Mouse (Mus musculus): ENCODE results near the gene Tmprss12. TPM values are rescaled to one million over a fixed set of nuclear protein-coding genes. Genes with fewer than 3 reads are reported as not detected.
"Not testable (repeated sequence)": the region's sequence is repeated elsewhere in the genome, so short reads cannot be mapped to it uniquely, and the experiment has no call there.

Tmprss12 gene
- polyA plus RNA-seq, 1 experiment from 2014 or later: not detected

DNA sequence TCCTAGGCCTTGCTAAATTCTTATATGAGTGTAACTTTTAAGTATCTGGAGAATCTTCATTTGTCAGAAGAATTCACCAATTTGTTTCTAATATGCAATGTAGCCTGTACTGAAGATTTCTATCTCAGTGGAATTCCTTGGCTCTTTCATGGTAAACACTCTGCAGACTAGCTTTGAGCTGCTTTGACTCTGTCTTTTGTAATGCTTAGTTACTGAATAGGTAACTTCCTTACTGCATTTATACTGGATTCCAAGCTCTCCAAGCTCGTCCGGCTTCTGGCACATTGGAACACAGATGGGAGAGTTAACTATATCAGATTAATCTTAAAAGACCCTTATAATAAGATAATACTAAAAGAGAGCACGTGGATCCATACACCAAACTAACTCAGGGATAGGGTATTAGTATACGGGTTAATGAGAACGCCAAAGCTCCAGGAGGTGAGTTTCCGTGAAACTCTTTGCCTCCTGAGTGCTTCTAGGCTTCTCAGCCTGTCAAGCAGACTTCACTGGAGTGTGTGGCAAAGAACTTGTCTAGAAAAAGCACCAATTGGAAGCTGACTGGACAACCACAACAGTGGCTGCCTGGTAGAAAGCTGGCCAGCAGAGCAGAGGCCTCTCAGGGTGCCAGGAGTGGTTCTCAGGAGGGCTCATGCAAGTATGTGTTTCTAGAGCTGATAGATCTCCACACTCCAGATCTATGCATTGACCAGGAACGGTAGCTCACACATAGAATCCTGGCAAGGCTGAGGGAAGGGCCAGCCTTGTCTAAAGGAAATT lies 21.8 kb upstream of the Tmprss12 start:
- Histone ChIP-seq H3K4me1 (no peaks in the 10 kb centered on the region), H3K4me3 (no peak overlapping the region), H3K36me3 (peaks cover 54% of the 10 kb centered on the region), H3K27me3 (no peaks in the 10 kb centered on the region), H3K9me3 (no peaks in the 10 kb centered on the region), H3K9ac (no peak overlapping the region), H3K4me2 (replicated peaks) (no peak overlapping the region), H3K27ac (no peak overlapping the region)
- no peak for ATAC-seq (ENCODE audit: insufficient number of reproducible peaks, insufficient read depth, low FRiP score, low TSS enrichment)
- WGBS: 95% methylated on average over 7 of the region's 7 CpGs

DNA sequence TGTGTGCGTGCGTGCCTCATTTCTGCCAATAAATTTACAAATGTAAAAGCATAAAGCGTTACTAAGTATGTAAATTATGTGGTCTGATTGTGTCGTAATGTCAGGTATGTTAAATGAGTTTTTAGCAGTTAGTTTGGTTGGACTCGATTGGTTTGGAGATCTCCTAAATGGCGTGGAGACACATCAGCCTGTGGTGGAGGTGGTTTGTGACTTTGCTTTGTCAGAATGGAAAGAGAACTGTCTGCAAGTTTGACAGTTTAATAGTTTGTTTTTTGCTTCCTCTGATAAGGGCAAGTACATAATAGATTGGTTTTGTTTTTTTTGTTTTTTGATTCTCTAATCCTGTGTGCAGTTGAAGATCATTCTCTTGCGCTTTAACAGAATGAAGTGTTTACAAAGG lies 20.3 kb upstream of the Tmprss12 start:
- WGBS: 89% methylated on average over 7 of the region's 7 CpGs
- not testable (repeated sequence) for H3K4me2 ChIP-seq (replicated peaks); H3K4me1 ChIP-seq; H3K9me3 ChIP-seq; H3K4me3 ChIP-seq; H3K9ac ChIP-seq; H3K27ac ChIP-seq; ATAC-seq (ENCODE audit: insufficient number of reproducible peaks, insufficient read depth, low FRiP score, low TSS enrichment); H3K27me3 ChIP-seq
- peaks cover 38% of the 10 kb centered on the region for H3K36me3 ChIP-seq

DNA sequence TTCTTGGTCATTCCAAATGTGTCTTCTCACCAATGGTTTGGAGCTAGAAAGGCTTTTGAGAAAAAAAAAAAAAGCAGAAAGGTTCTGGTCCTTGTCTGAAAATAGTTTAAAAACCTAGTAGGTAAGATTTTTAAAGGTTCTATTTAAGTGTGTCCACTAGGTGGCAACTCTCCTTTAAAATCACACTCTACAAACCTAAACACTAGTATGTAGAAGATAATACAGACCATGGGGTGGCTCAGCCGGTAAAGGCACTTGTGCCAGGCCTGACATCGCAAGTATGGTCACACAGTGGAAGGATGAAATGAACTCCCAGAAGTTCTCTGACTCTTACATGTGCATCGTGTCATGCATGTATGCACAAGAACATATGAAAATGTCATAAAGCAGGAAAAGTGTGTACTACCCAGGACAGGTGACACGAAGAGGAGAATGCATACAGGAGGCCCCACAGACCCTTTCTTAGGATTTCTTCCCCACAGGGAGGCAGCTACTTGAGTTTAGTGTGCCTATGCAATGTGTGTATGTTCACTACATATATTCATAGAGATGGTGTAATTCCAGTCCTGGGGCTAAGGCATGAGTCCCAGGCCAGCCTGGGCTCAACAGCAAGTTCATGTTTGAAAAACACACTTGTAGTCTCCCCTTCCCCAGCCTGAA lies 17.3 kb upstream of the Tmprss12 start:
- Histone ChIP-seq H3K36me3 (peaks cover 15% of the 10 kb centered on the region), H3K4me3 (no peak overlapping the region), H3K4me1 (no peaks in the 10 kb centered on the region), H3K27ac (no peak overlapping the region), H3K9me3 (no peaks in the 10 kb centered on the region), H3K27me3 (no peaks in the 10 kb centered on the region), H3K9ac (no peak overlapping the region), H3K4me2 (replicated peaks) (no peak overlapping the region)
- WGBS: 19% methylated on average over 4 of the region's 4 CpGs
- no peak for ATAC-seq (ENCODE audit: insufficient number of reproducible peaks, insufficient read depth, low FRiP score, low TSS enrichment)

DNA sequence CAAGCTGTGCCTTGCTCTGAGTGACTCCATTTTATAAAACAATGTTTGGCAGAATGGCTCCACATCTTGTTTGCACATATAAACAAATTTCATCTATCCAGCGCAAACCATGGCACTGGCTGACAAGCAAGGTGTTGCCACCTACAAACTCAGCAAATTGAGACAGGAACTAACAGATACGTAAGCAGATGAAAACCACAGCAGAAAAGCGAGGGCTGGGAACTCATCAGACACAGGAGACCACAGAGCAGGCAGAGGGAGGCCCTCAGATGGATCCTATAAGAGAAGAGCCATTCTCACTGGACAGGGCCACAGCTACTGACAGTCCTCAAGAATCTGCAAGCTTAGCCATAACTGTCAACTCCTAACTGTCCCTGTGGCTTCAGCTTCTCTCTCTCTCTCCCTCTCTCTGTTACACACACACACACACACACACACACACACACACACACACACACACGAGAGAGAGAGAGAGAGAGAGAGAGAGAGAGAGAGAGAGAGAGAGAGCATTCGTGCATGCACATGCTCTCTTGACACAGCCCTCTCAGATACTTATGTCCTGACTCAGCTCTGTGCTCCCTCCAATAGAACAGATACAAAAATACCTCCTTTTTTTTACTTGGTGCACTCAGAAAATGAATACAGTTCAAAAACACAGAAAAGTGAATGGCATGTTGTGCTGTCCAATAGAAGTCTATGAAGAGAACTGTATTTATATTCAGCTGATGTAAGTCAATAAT lies 14.9 kb upstream of the Tmprss12 start:
- no peak overlapping the region for H3K4me2 ChIP-seq (replicated peaks)
- H3K9me3 ChIP-seq: no peaks in the 10 kb centered on the region
- H3K36me3 ChIP-seq: peaks cover 4% of the 10 kb centered on the region
- H3K9ac ChIP-seq: no peak overlapping the region
- ATAC-seq (ENCODE audit: insufficient number of reproducible peaks, insufficient read depth, low FRiP score, low TSS enrichment): no peak
- H3K27ac ChIP-seq: no peak overlapping the region
- H3K4me3 ChIP-seq: no peak overlapping the region
- no peaks in the 10 kb centered on the region for H3K27me3 ChIP-seq
- no peaks in the 10 kb centered on the region for H3K4me1 ChIP-seq
- WGBS: 85% methylated on average over 4 of the region's 5 CpGs

DNA sequence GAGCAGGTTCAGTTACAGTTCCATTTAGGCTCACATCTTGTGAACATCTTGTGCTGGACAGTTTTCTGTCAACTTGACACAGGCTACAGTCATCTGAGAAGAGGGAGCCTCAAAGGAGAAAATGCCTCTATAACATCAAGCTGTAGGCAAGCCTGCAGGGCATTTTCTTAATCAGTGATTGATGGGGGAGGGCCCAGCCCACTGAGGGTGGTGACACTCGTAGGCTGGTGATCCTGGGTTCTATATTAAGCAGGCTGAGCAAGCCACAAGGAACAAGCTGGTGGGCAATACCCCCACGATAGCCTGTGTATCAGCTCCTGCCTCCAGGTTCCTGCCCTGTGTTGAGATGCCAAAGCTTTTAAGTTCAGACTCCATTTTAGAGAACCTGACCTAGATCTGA lies 11.7 kb upstream of the Tmprss12 start:
- H3K4me3 ChIP-seq: no peak overlapping the region
- no peaks in the 10 kb centered on the region for H3K4me1 ChIP-seq
- no peak for ATAC-seq (ENCODE audit: insufficient number of reproducible peaks, insufficient read depth, low FRiP score, low TSS enrichment)
- no peaks in the 10 kb centered on the region for H3K27me3 ChIP-seq
- no peak overlapping the region for H3K4me2 ChIP-seq (replicated peaks)
- H3K9me3 ChIP-seq: no peaks in the 10 kb centered on the region
- 62% methylated on average over 2 of the region's 2 CpGs for WGBS
- H3K9ac ChIP-seq: no peak overlapping the region
- no peaks in the 10 kb centered on the region for H3K36me3 ChIP-seq
- no peak overlapping the region for H3K27ac ChIP-seq

DNA sequence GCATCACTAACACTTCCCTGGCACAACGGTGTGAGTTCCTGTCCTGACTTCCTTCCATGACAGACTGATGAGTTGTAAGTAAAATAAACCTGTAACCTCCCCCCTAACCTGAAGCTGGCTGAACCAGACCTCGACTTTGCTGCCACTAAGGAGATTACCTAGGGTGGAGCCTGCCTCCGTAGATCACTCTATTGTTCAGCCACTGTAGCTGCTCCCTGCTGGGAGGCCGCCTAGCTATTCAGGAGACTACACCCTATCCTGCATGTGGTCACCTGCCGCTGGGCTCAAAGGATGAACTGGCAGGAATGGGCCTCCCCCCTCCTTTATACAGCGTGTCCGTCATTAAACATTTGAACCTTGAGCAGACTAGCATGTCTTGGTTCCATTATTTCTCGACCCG lies 10.9 kb upstream of the Tmprss12 start:
- Histone ChIP-seq H3K36me3 (no peaks in the 10 kb centered on the region), H3K4me3 (no peak overlapping the region), H3K4me2 (replicated peaks) (no peak overlapping the region), H3K9ac (no peak overlapping the region), H3K9me3 (no peaks in the 10 kb centered on the region), H3K27ac (no peak overlapping the region), H3K27me3 (no peaks in the 10 kb centered on the region), H3K4me1 (no peaks in the 10 kb centered on the region)
- ATAC-seq (ENCODE audit: insufficient number of reproducible peaks, insufficient read depth, low FRiP score, low TSS enrichment): no peak
- WGBS: 17% methylated on average over 9 of the region's 9 CpGs

DNA sequence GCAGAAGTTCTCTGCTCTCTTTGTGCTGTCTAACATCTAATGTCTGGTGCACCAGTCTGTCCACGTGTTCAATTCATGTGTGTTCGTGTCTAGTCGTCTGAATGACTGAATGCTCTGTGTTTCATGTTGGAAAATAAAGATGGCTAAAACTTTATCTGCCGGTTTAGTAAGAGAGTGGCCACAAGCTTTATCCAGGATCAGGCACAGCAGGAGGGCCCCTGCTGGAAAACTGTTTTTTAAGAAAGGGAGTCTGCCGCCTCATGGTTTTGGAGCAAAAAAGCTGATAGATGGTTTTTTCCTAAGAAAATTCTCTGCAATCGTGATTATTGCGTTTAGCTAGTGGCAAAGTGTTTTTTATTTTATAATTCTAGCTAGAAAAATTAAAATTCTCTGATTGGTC lies 10.0 kb upstream of the Tmprss12 start:
- not testable (repeated sequence) for H3K27me3 ChIP-seq, H3K9me3 ChIP-seq
- WGBS: 27% methylated on average over 7 of the region's 7 CpGs

DNA sequence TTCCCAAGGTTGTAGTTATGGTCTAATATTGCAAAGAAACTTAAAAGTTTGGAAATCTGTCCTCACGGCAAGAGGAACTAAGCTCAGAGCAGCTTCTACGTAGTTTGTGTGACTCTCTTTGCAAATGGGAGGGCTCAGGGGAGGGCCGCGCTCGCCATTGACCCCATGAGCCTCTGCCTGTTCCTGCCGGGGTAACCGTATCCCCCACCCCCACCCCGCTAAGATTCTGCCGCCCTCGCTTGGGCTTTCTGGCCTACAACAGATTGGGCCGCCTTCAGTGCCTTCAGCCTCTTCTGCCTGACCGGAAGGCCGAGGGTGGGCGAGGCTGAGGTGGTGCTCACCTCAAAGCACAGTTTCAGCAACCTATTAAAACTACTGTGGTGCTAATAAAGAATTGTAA lies 9.2 kb upstream of the Tmprss12 start:
- Histone ChIP-seq H3K27me3 (no peaks in the 10 kb centered on the region), H3K9me3 (no peaks in the 10 kb centered on the region), H3K4me3 (no peak overlapping the region), H3K4me1 (no peaks in the 10 kb centered on the region), H3K36me3 (no peaks in the 10 kb centered on the region), H3K27ac (no peak overlapping the region), H3K4me2 (replicated peaks) (no peak overlapping the region), H3K9ac (no peak overlapping the region)
- 61% methylated on average over 14 of the region's 14 CpGs for WGBS
- no peak for ATAC-seq (ENCODE audit: insufficient number of reproducible peaks, insufficient read depth, low FRiP score, low TSS enrichment)

More for the DNA sequence above, 10.0 kb upstream of the Tmprss12 start:
- ATAC-seq (ENCODE audit: insufficient number of reproducible peaks, insufficient read depth, low FRiP score, low TSS enrichment); H3K36me3 ChIP-seq; H3K4me3 ChIP-seq; H3K9ac ChIP-seq; H3K4me1 ChIP-seq; H3K4me2 ChIP-seq (replicated peaks); H3K27ac ChIP-seq: not testable (repeated sequence)

DNA sequence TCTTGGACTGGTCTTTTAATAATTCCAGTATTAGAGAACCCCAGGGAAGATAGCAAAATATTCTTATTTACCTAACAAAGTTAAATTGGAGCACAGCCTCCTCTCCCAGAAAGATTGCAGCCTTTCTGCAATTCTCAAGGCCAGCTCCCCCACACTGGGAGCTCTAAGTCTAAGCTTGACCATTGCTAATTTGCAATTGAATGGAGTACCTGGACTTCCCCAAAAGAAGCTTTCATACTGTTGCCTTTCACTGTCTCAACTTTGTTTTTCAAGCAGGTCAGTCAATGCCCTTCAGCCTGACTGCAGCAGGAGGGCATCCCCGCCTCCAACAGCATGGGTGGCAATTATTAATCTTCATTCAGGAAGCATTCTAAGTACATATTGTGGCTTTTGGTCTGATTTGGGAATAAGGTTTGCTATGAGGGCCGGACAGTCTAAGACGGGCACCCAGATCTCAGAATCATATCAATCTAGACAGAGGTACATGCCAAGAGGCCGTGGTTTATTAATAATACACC lies 6.8 kb upstream of the Tmprss12 start:
- ATAC-seq (ENCODE audit: insufficient number of reproducible peaks, insufficient read depth, low FRiP score, low TSS enrichment); H3K27me3 ChIP-seq; H3K27ac ChIP-seq; H3K9me3 ChIP-seq; H3K9ac ChIP-seq; H3K4me3 ChIP-seq; H3K36me3 ChIP-seq; H3K4me2 ChIP-seq (replicated peaks); H3K4me1 ChIP-seq: not testable (repeated sequence)
- WGBS: 90% methylated on average over 4 of the region's 4 CpGs

DNA sequence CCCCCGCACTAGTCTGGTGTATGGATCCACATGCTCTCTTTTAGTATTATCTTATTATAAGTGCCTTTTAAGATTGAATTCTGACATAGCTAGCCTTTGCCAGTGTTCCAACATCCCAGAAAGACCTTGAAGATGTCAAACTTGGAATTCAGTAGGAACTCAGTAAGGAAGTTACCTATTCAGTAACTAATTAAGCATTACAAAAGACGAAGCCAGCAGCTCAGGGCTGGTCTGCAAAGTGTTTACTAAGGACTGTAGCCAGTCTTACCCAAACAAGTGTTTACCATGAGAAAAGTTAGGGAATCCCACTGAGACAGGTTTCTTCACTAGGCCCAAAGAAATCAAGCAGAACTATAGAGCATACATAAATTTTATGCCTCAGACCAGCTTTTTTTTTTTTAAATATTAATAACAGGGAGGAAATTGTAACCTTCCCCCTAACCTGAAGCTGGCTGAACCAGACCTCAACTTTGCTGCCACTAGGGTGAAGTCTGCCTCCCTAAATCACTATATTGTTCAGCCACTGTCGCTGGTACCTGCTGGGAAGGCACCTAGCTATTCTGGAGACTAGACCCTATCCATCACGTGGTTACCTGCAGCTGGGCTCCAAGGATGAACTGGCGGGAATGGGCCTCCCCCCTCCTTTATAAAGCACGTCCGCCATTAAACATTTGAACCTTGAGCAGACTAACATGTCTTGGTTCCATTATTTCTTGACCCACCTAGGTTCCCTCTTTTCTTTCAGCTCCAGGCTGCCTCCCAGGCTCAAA lies 5.7 kb upstream of the Tmprss12 start:
- 84% methylated on average over 7 of the region's 7 CpGs for WGBS
- Histone ChIP-seq H3K9ac (no peak overlapping the region), H3K4me1 (no peaks in the 10 kb centered on the region), H3K27me3 (no peaks in the 10 kb centered on the region), H3K36me3 (no peaks in the 10 kb centered on the region), H3K4me2 (replicated peaks) (no peak overlapping the region), H3K9me3 (no peaks in the 10 kb centered on the region; the same call in 1 of the 2 replicates), H3K4me3 (no peak overlapping the region), H3K27ac (no peak overlapping the region)
- no peak for ATAC-seq (ENCODE audit: insufficient number of reproducible peaks, insufficient read depth, low FRiP score, low TSS enrichment)

DNA sequence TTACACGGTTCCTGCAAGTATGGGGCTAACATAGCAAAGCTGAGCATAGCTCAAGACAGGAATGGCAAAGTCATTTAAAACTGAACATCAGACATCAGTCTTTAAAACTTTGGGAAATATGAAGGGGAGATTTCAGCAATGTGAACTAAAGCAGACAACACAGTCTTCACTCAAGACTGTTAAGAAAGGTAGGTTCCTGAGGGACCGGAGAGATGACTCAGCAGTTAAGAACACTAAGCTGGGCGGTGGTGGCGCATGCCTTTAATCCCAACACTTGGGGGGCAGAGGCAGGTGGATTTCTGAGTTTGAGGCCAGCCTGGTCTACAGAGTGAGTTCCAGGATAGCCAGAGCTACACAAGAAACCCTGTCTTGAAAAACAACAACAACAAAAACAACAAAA lies 4.2 kb upstream of the Tmprss12 start:
- H3K4me3 ChIP-seq: no peak overlapping the region
- H3K27ac ChIP-seq: no peak overlapping the region
- H3K4me2 ChIP-seq (replicated peaks): no peak overlapping the region
- H3K9ac ChIP-seq: no peak overlapping the region
- no peaks in the 10 kb centered on the region for H3K27me3 ChIP-seq
- no peaks in the 10 kb centered on the region for H3K36me3 ChIP-seq
- no peaks in the 10 kb centered on the region; the same call in 1 of the 2 replicates for H3K9me3 ChIP-seq
- 90% methylated on average over 4 of the region's 4 CpGs for WGBS
- ATAC-seq (ENCODE audit: insufficient number of reproducible peaks, insufficient read depth, low FRiP score, low TSS enrichment): no peak
- no peaks in the 10 kb centered on the region for H3K4me1 ChIP-seq
